Mouse (Mus musculus) lung, embryonic 14.5 days (tissue): ENCODE data around the gene Fgfr2. TPM values are rescaled to one million over a fixed set of nuclear protein-coding genes. Genes with fewer than 3 reads are reported as not detected.

Source experiments
- ATAC-seq: fragments of 200-750 bp; cut with Nextera tagmentation; 2 replicates; pipeline ENCODE4 v1.8.0; 2017; ENCODE audit warnings: mild to moderate bottlenecking, moderate TSS enrichment, moderate library complexity; ENCODE audit not compliant: insufficient read depth
- DNase-seq: peaks from one replicate; pipeline ENCODE4 v3.0.0-alpha.2; 2015
- H3K27ac ChIP-seq: fragments of 300-500 bp; sonication (generic); 2 replicates; pipeline ENCODE4 v1.5.1; 2014; ENCODE audit warnings: low read depth, mild to moderate bottlenecking, moderate library complexity
- H3K27me3 ChIP-seq: fragments of 300-500 bp; sonication (generic); 2 replicates; pipeline ENCODE4 v1.6.1; 2014; ENCODE audit warnings: low read length, control low read depth; ENCODE audit not compliant: insufficient read depth
- H3K36me3 ChIP-seq: fragments of 300-500 bp; sonication (generic); 2 replicates; pipeline ENCODE4 v1.6.1; 2014; ENCODE audit warnings: control low read depth; ENCODE audit not compliant: insufficient read depth
- H3K4me1 ChIP-seq: fragments of 300-500 bp; sonication (generic); 2 replicates; pipeline ENCODE4 v1.6.1; 2014; ENCODE audit warnings: antibody characterized with exemption, control low read depth; ENCODE audit not compliant: insufficient read depth
- H3K4me2 ChIP-seq: fragments of 300-500 bp; sonication (generic); 2 replicates; pipeline ENCODE4 v1.6.1; 2014; ENCODE audit warnings: mild to moderate bottlenecking
- H3K4me3 ChIP-seq: fragments of 300-500 bp; sonication (generic); 2 replicates; pipeline ENCODE4 v1.5.1; 2014; ENCODE audit warnings: low read depth, low read length
- H3K9ac ChIP-seq: fragments of 300-500 bp; sonication (generic); 2 replicates; pipeline ENCODE4 v1.6.1; 2014
- H3K9me3 ChIP-seq: fragments of 300-500 bp; sonication (generic); 2 replicates; pipeline ENCODE4 v1.6.1; 2016; ENCODE audit warnings: low read depth, low read length, control low read depth
- CTCF ChIP-seq: IDR thresholded peaks from 2 replicates; pipeline ENCODE4 v1.5.1; 2016; ENCODE audit warnings: antibody characterized with exemption, low read depth
- WGBS: fragments of 180-500 bp; shearing (Covaris S2); extraction: QIAGEN DNeasy Blood & Tissue Kit; methylation state at CpG from one replicate; pipeline ENCODE4 v1.1.7; 2014; 5-methylcytosine and 5-hydroxymethylcytosine counted together
- polyA plus RNA-seq: library from polyadenylated mRNA; unstranded; fragments of >200 nt; fragmentation: Nextera tagmentation; extraction: Ambion mirVana; gene quantifications from 2 replicates; pipeline ENCODE4 v1.2.1, GENCODE M21; 2014

The Fgfr2 gene
- polyA plus RNA-seq, 1 experiment from 2014 or later, result 179 TPM

- H3K27ac ChIP-seq, result no peak overlapping the region
- 34% methylated on average over 3 of the region's 3 CpGs for WGBS
- H3K9ac ChIP-seq, result no peak overlapping the region
- no peaks in the 10 kb centered on the region for H3K27me3 ChIP-seq
- H3K36me3 ChIP-seq, result no peaks in the 10 kb centered on the region
- no peaks in the 10 kb centered on the region for H3K9me3 ChIP-seq
- TF ChIP-seq CTCF, result no peak
- ATAC-seq, result no peak
- DNase-seq, result peak; percentile 65
- no peak overlapping the region for H3K4me3 ChIP-seq
- H3K4me1 ChIP-seq, result peaks cover 3% of the 10 kb centered on the region; the same call in 1 of the 2 replicates
- no peak overlapping the region for H3K4me2 ChIP-seq
These were observed 2501.2 kb downstream of the Fgfr2 start for GRCm38 (mm10) chr7:130621953-130622352.

- no peak for ATAC-seq
- no peak overlapping the region for H3K4me3 ChIP-seq
- 86% methylated on average over 2 of the region's 2 CpGs for WGBS
- no peaks in the 10 kb centered on the region for H3K27me3 ChIP-seq
- H3K4me1 ChIP-seq, result peaks cover 3% of the 10 kb centered on the region; the same call in 1 of the 2 replicates
- DNase-seq, result no peak
- H3K36me3 ChIP-seq, result no peaks in the 10 kb centered on the region
- no peak overlapping the region for H3K27ac ChIP-seq
- H3K9me3 ChIP-seq, result no peaks in the 10 kb centered on the region
- no peak for TF ChIP-seq CTCF
- no peak overlapping the region for H3K4me2 ChIP-seq
- no peak overlapping the region for H3K9ac ChIP-seq
These were observed 2502.1 kb downstream of the Fgfr2 start for GRCm38 (mm10) chr7:130621068-130621467.

- Histone ChIP-seq H3K36me3 (no peaks in the 10 kb centered on the region), H3K4me3 (no peak overlapping the region), H3K27me3 (no peaks in the 10 kb centered on the region), H3K27ac (no peak overlapping the region), H3K9me3 (no peaks in the 10 kb centered on the region), H3K4me2 (no peak overlapping the region), H3K9ac (no peak overlapping the region), H3K4me1 (peaks cover 3% of the 10 kb centered on the region; the same call in 1 of the 2 replicates)
- no peak for DNase-seq
- ATAC-seq, result no peak
- no peak for TF ChIP-seq CTCF
- 80% methylated on average over 3 of the region's 3 CpGs for WGBS
These were observed 2505.6 kb downstream of the Fgfr2 start for GRCm38 (mm10) chr7:130617591-130617990.

GRCm38 (mm10) chr7:130613973-130614372 is 2509.2 kb downstream of the Fgfr2 start:
- H3K4me2 ChIP-seq, result no peak overlapping the region
- TF ChIP-seq CTCF, result no peak
- no peak overlapping the region for H3K27ac ChIP-seq
- H3K27me3 ChIP-seq, result no peaks in the 10 kb centered on the region
- DNase-seq (no peak), ATAC-seq (no peak)
- no peak overlapping the region for H3K9ac ChIP-seq
- no peak overlapping the region for H3K4me3 ChIP-seq
- 53% methylated on average over 4 of the region's 4 CpGs for WGBS
- no peaks in the 10 kb centered on the region for H3K9me3 ChIP-seq
- no peaks in the 10 kb centered on the region for H3K4me1 ChIP-seq
- H3K36me3 ChIP-seq, result no peaks in the 10 kb centered on the region

- Histone ChIP-seq H3K4me3 (no peak overlapping the region), H3K36me3 (no peaks in the 10 kb centered on the region), H3K9me3 (no peaks in the 10 kb centered on the region), H3K27ac (no peak overlapping the region), H3K27me3 (no peaks in the 10 kb centered on the region), H3K9ac (no peak overlapping the region), H3K4me2 (no peak overlapping the region), H3K4me1 (no peaks in the 10 kb centered on the region)
- 84% methylated on average over 4 of the region's 4 CpGs for WGBS
- ATAC-seq (no peak), DNase-seq (no peak)
- TF ChIP-seq CTCF, result no peak
These were observed 2516.2 kb downstream of the Fgfr2 start for GRCm38 (mm10) chr7:130606958-130607357.

- no peak for ATAC-seq
- Histone ChIP-seq H3K9me3 (no peaks in the 10 kb centered on the region), H3K36me3 (no peaks in the 10 kb centered on the region), H3K27ac (no peak overlapping the region), H3K9ac (no peak overlapping the region), H3K27me3 (no peaks in the 10 kb centered on the region), H3K4me1 (no peaks in the 10 kb centered on the region), H3K4me2 (no peak overlapping the region), H3K4me3 (no peak overlapping the region)
- DNase-seq, result peak; percentile 51
- peak; percentile 77 for TF ChIP-seq CTCF
- WGBS, result 23% methylated on average over 6 of the region's 6 CpGs
These were observed 2518.0 kb downstream of the Fgfr2 start for GRCm38 (mm10) chr7:130605111-130605510.

- H3K4me3 ChIP-seq, result no peak overlapping the region
- no peak overlapping the region for H3K27ac ChIP-seq
- no peaks in the 10 kb centered on the region for H3K9me3 ChIP-seq
- 58% methylated on average over 2 of the region's 2 CpGs for WGBS
- ATAC-seq (no peak), DNase-seq (no peak)
- H3K4me1 ChIP-seq, result no peaks in the 10 kb centered on the region
- no peak overlapping the region for H3K9ac ChIP-seq
- H3K36me3 ChIP-seq, result no peaks in the 10 kb centered on the region
- no peaks in the 10 kb centered on the region for H3K27me3 ChIP-seq
- no peak for TF ChIP-seq CTCF
- H3K4me2 ChIP-seq, result no peak overlapping the region
These were observed 2518.8 kb downstream of the Fgfr2 start for GRCm38 (mm10) chr7:130604390-130604789.

GRCm38 (mm10) chr7:130603556-130603955 is 2519.6 kb downstream of the Fgfr2 start:
- no peak for ATAC-seq
- 83% methylated on average over 5 of the region's 5 CpGs for WGBS
- no peak for TF ChIP-seq CTCF
- H3K4me3 ChIP-seq, result no peak overlapping the region
- H3K36me3 ChIP-seq, result no peaks in the 10 kb centered on the region
- H3K27ac ChIP-seq, result no peak overlapping the region
- no peak for DNase-seq
- H3K27me3 ChIP-seq, result no peaks in the 10 kb centered on the region
- no peaks in the 10 kb centered on the region for H3K9me3 ChIP-seq
- no peaks in the 10 kb centered on the region for H3K4me1 ChIP-seq
- H3K4me2 ChIP-seq, result no peak overlapping the region
- no peak overlapping the region for H3K9ac ChIP-seq
